Mouse (Mus musculus): ENCODE measurements around the gene Zfyve28. TPM values are rescaled to one million over a fixed set of nuclear protein-coding genes. Genes with fewer than 3 reads are reported as not detected.

Gene Zfyve28
- total and polyA plus RNA-seq, 3 experiments, result 0.12 to 0.14 TPM; not detected in 1

DNA sequence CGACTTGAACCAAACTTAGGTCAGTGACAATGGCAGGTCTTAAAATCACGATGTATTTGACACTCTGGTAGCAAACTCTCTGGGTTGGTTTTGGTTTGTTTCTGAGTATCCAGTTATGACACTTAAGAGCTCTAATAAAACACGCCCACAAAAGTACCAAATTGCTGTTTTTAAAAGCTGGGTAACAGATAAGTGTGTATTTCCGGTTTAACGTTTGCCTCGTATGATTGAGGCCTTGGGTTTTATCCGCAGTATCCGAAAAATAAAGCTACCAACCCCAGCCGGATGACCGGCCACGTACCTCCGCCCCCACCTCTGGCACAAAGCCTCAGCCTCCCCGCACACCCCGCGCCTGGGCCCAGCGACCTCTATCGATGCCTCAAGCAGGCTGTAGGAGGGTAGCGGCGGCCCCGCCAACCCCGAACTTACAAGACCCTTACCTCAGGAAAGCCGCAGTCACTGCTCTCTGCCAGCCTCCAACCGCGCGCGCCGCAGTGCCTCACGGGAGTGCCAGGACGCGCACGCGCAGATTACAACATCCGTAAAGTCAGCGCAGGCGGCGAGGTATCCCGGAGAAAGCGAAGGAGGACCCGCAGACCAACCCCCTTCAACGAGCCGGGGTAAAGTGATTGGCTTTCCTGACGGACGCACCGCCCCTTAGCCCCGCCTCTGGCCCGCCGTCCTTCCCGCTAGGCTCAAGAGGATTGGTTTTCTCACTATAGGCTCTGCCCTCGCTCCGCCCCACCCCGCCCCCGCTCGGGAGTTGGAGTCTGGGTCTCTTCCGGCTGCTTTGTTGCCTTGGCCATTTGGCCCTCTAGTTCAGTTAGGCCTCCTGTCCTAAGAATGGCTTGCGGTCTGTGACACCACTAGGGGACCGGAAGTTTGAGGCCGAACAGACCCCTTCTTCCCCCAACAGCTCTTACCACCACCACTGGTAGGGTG is 119.0 kb downstream of the Zfyve28 start, which contains the start of the genes Poln and Haus3 (continued):
- TF ChIP-seq TAL1 (IDR thresholded peaks at IDR 0.05; ENCODE audit: low read length) (no peak), POLR2AphosphoS5 (IDR thresholded peaks at IDR 0.05; ENCODE audit: borderline replicate concordance, low read depth, low read length) (no peak), KAT2A (conservative IDR thresholded peaks at IDR 0.05; ENCODE audit: low read depth, low read length) (peak; percentile 3; the same call in 1 of the 2 replicates), NELFE (IDR thresholded peaks at IDR 0.05; ENCODE audit: low read depth, low read length) (peak; percentile 96), SMC3 (IDR thresholded peaks at IDR 0.05; ENCODE audit: low read depth, low read length) (no peak)

GRCm38 (mm10) chr5:34167857-34168256 is 120.4 kb downstream of the Zfyve28 start:
- TF ChIP-seq SMC3 (IDR thresholded peaks at IDR 0.05; ENCODE audit: low read depth, low read length), result no peak
- TF ChIP-seq ETS1 (IDR thresholded peaks at IDR 0.05; ENCODE audit: low read depth, low read length), result no peak
- no peak for TF ChIP-seq GATA1 (IDR thresholded peaks at IDR 0.05; ENCODE audit: low read depth, low read length)
- no peak for TF ChIP-seq POLR2A (IDR thresholded peaks at IDR 0.05; ENCODE audit: control insufficient read depth in 1 of 2, insufficient read depth in 1 of 2, low read depth in 1 of 2, low read length in 2 of 2, poor library complexity in 1 of 2)
- no peak for TF ChIP-seq MYB (IDR thresholded peaks at IDR 0.05; ENCODE audit: low read depth, low read length)
- TF ChIP-seq CHD1 (IDR thresholded peaks at IDR 0.05; ENCODE audit: low read depth, low read length), result no peak
- no peak for TF ChIP-seq MYC (IDR thresholded peaks at IDR 0.05; ENCODE audit: low read depth, low read length)
- DNase-seq (ENCODE audit: low read depth, low spot score), result no peak
- Histone ChIP-seq H3K79me2 (ENCODE audit: control insufficient read depth, insufficient read depth, low read length, poor library complexity) (peaks cover 34% of the 10 kb centered on the region), H3K27ac (ENCODE audit: control insufficient read depth, low read depth, low read length) (no peak overlapping the region), H3K36me3 (ENCODE audit: control insufficient read depth in 1 of 2, insufficient read depth in 2 of 2, low read length in 2 of 2) (peaks cover 25 to 39% of the 10 kb centered on the region in 2 experiments), H3K9me3 (replicated peaks; ENCODE audit: insufficient read depth, low read length) (no peaks in the 10 kb centered on the region), H3K4me3 (ENCODE audit: control insufficient read depth in 1 of 2, insufficient read depth in 1 of 2, low read depth in 2 of 2, low read length in 2 of 2) (peak overlapping the region; percentile 33 to 83), H3K9ac (ENCODE audit: control insufficient read depth, low read depth, low read length, poor library complexity, severe bottlenecking) (peak overlapping the region; percentile 41), H3K4me1 (ENCODE audit: control insufficient read depth in 1 of 2, insufficient read depth in 2 of 2, low read length in 2 of 2) (peaks cover 7 to 26% of the 10 kb centered on the region in 2 experiments), H3K27me3 (ENCODE audit: control insufficient read depth in 1 of 2, insufficient read depth in 2 of 2, low read length in 2 of 2) (no peaks in the 10 kb centered on the region)

DNA sequence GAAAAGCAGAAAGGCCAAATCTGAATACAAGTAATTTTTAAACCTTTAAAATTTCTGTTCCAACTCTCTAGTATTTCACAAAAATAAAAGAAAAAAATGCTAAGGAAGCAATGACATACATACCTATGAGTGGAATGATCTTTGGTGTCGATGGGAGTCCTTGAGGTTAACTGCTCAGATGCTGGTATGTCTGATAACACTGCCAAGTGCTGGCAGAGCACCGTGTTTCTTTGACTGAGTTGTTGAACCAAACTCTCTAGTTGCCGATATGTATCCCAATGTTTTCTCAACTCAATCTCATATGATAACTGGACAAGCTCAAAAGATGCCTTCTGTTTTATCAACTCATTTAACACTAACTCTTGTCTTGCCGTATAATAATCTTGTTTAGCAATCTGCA is 122.5 kb downstream of the Zfyve28 start:
- DNase-seq (ENCODE audit: low read depth, low spot score), result peak; percentile 65
- no peaks in the 10 kb centered on the region for H3K9me3 ChIP-seq (replicated peaks; ENCODE audit: insufficient read depth, low read length)
- H3K4me3 ChIP-seq (ENCODE audit: control insufficient read depth in 1 of 2, insufficient read depth in 1 of 2, low read depth in 2 of 2, low read length in 2 of 2), result peak overlapping the region; percentile 32 to 63; a peak in 3 of 4 replicates
- H3K9ac ChIP-seq (ENCODE audit: control insufficient read depth, low read depth, low read length, poor library complexity, severe bottlenecking), result peak overlapping the region; percentile 32
- no peak overlapping the region for H3K27ac ChIP-seq (ENCODE audit: control insufficient read depth, low read depth, low read length)
- H3K36me3 ChIP-seq (ENCODE audit: control insufficient read depth in 1 of 2, insufficient read depth in 2 of 2, low read length in 2 of 2), result peaks cover 41 to 48% of the 10 kb centered on the region in 2 experiments
- peaks cover 40% of the 10 kb centered on the region for H3K79me2 ChIP-seq (ENCODE audit: control insufficient read depth, insufficient read depth, low read length, poor library complexity)
- H3K27me3 ChIP-seq (ENCODE audit: control insufficient read depth in 1 of 2, insufficient read depth in 2 of 2, low read length in 2 of 2), result no peaks in the 10 kb centered on the region
- peaks cover 7 to 31% of the 10 kb centered on the region in 2 experiments for H3K4me1 ChIP-seq (ENCODE audit: control insufficient read depth in 1 of 2, insufficient read depth in 2 of 2, low read length in 2 of 2)
- TF ChIP-seq ELF1 (IDR thresholded peaks at IDR 0.05; ENCODE audit: low read depth, low read length) (no peak), HCFC1 (IDR thresholded peaks at IDR 0.05; ENCODE audit: low read depth, low read length) (0 out of 2 replicates have a peak, but pooled peaks have one; percentile 26), SMC3 (IDR thresholded peaks at IDR 0.05; ENCODE audit: low read depth, low read length) (no peak), MAX (IDR thresholded peaks at IDR 0.05; ENCODE audit: low read length) (no peak), POLR2AphosphoS5 (IDR thresholded peaks at IDR 0.05; ENCODE audit: borderline replicate concordance, low read depth, low read length) (no peak), ZMIZ1 (IDR thresholded peaks at IDR 0.05; ENCODE audit: low read depth, low read length) (no peak), TCF12 (IDR thresholded peaks at IDR 0.05; ENCODE audit: low read depth, low read length) (peak; percentile 39; the same call in 1 of the 2 replicates), JUND (IDR thresholded peaks at IDR 0.05; ENCODE audit: low read depth, low read length) (no peak), MAFK (IDR thresholded peaks at IDR 0.05; ENCODE audit: borderline replicate concordance, low read depth, low read length) (no peak), GABPA (IDR thresholded peaks at IDR 0.05; ENCODE audit: low read depth, low read length) (no peak), CHD2 (IDR thresholded peaks at IDR 0.05; ENCODE audit: low read length) (no peak), KAT2A (conservative IDR thresholded peaks at IDR 0.05; ENCODE audit: low read depth, low read length) (no peak), ZKSCAN1 (IDR thresholded peaks at IDR 0.05; ENCODE audit: low read depth, low read length) (no peak), TAL1 (IDR thresholded peaks at IDR 0.05; ENCODE audit: low read length) (peak; percentile 49), UBTF (IDR thresholded peaks at IDR 0.05; ENCODE audit: borderline replicate concordance, insufficient read depth, low read depth, low read length) (no peak), BHLHE40 (IDR thresholded peaks at IDR 0.05; ENCODE audit: borderline replicate concordance, low read depth, low read length) (no peak), MYC (IDR thresholded peaks at IDR 0.05; ENCODE audit: low read depth, low read length) (0 out of 2 replicates have a peak, but pooled peaks have one; percentile 11), ZC3H11A (IDR thresholded peaks at IDR 0.05; ENCODE audit: low read depth, low read length) (0 out of 2 replicates have a peak, but pooled peaks have one; percentile 3), RCOR1 (IDR thresholded peaks at IDR 0.05; ENCODE audit: low read depth, low read length) (peak; percentile 60; the same call in 1 of the 2 replicates), CTCF (IDR thresholded peaks at IDR 0.05 in 2 of 3, conservative IDR thresholded peaks at IDR 0.05 in 1 of 3; ENCODE audit: control insufficient read depth in 1 of 3, insufficient read depth in 1 of 3, low read depth in 2 of 3, low read length in 3 of 3, poor library complexity in 1 of 3, severe bottlenecking in 1 of 3) (no peak)

Measured in MEL (cell line).